Mouse (Mus musculus): Measurements from ENCODE around the gene Slc12a9. TPM values are rescaled to one million over a fixed set of nuclear protein-coding genes. Genes with fewer than 3 reads are reported as not detected.

Gene Slc12a9
- total RNA-seq, 2 experiments from 2014 or later: 0.15 to 1.7 TPM

- ATAC-seq (replicated peaks; ENCODE audit: low FRiP score, poor library complexity, severe bottlenecking): peak; percentile 60
Observed at GRCm38 (mm10) chr5:137315084-137315903, 18.1 kb downstream of the Slc12a9 start.

GRCm38 (mm10) chr5:137314193-137315083 is 19.0 kb downstream of the Slc12a9 start, which contains the start of gene Trip6:
Trip6 (minus strand) TSS chr5:137314404.
- peak; percentile 27; the same call in 1 of the 2 replicates for ATAC-seq (replicated peaks; ENCODE audit: low FRiP score, poor library complexity, severe bottlenecking)

- ATAC-seq (replicated peaks; ENCODE audit: low FRiP score, poor library complexity, severe bottlenecking): 0 out of 2 replicates have a peak, but pooled peaks have one; percentile 13
Observed at GRCm38 (mm10) chr5:137313466-137314192, 19.8 kb downstream of the Slc12a9 start.

- ATAC-seq (replicated peaks; ENCODE audit: low FRiP score, poor library complexity, severe bottlenecking): no peak
Observed at GRCm38 (mm10) chr5:137308356-137308755, 25.0 kb downstream of the Slc12a9 start.

GRCm38 (mm10) chr5:137307071-137307912 is 26.1 kb downstream of the Slc12a9 start, which contains the start of gene Srrt:
Srrt (minus strand) TSS chr5:137307674.
- peak; percentile 88 for ATAC-seq (replicated peaks; ENCODE audit: low FRiP score, poor library complexity, severe bottlenecking)

- 0 out of 2 replicates have a peak, but pooled peaks have one; percentile 10 for ATAC-seq (replicated peaks; ENCODE audit: low FRiP score, poor library complexity, severe bottlenecking)
Observed at GRCm38 (mm10) chr5:137306439-137307005, 26.9 kb downstream of the Slc12a9 start.

GRCm38 (mm10) chr5:137305822-137306221 is 27.6 kb downstream of the Slc12a9 start:
- no peak for ATAC-seq (replicated peaks; ENCODE audit: low FRiP score, poor library complexity, severe bottlenecking)

- ATAC-seq (replicated peaks; ENCODE audit: low FRiP score, poor library complexity, severe bottlenecking): no peak
Observed at GRCm38 (mm10) chr5:137304816-137305215, 28.6 kb downstream of the Slc12a9 start.

- ATAC-seq (replicated peaks; ENCODE audit: low FRiP score, poor library complexity, severe bottlenecking): no peak
Observed at GRCm38 (mm10) chr5:137304165-137304564, 29.2 kb downstream of the Slc12a9 start.

GRCm38 (mm10) chr5:137303609-137304008 is 29.8 kb downstream of the Slc12a9 start:
- no peak for ATAC-seq (replicated peaks; ENCODE audit: low FRiP score, poor library complexity, severe bottlenecking)

- no peak for ATAC-seq (replicated peaks; ENCODE audit: low FRiP score, poor library complexity, severe bottlenecking)
Observed at GRCm38 (mm10) chr5:137301253-137301652, 32.1 kb downstream of the Slc12a9 start.

GRCm38 (mm10) chr5:137299240-137299639 is 34.2 kb downstream of the Slc12a9 start:
- no peak for ATAC-seq (replicated peaks; ENCODE audit: low FRiP score, poor library complexity, severe bottlenecking)

GRCm38 (mm10) chr5:137297126-137297525 is 36.3 kb downstream of the Slc12a9 start:
- ATAC-seq (replicated peaks; ENCODE audit: low FRiP score, poor library complexity, severe bottlenecking): no peak

GRCm38 (mm10) chr5:137295712-137296111 is 37.7 kb downstream of the Slc12a9 start:
- no peak for ATAC-seq (replicated peaks; ENCODE audit: low FRiP score, poor library complexity, severe bottlenecking)

- ATAC-seq (replicated peaks; ENCODE audit: low FRiP score, poor library complexity, severe bottlenecking): no peak
Observed at GRCm38 (mm10) chr5:137295296-137295695, 38.1 kb downstream of the Slc12a9 start.

GRCm38 (mm10) chr5:137294744-137295093 is 38.7 kb downstream of the Slc12a9 start:
- ATAC-seq (replicated peaks; ENCODE audit: low FRiP score, poor library complexity, severe bottlenecking): no peak

GRCm38 (mm10) chr5:137293839-137294743 is 39.3 kb downstream of the Slc12a9 start, which contains the start of gene Ufsp1:
Ufsp1 (plus strand) TSS chr5:137294629.
- peak; percentile 62 for ATAC-seq (replicated peaks; ENCODE audit: low FRiP score, poor library complexity, severe bottlenecking)

Measured in erythroid progenitor cell, adult 5-6 weeks (primary cell).